Mouse (Mus musculus) hindbrain, embryonic 10.5 days (tissue): ENCODE measurements at regions not wholly inside any gene's neighbourhood (a gene's known extent, or its start where the extent isn't known, plus 50 kb on each side); places are given as distances from the start of the nearest gene placed in this dataset.

ENCODE experiments used
- DNase-seq: peaks from one replicate; pipeline ENCODE4 v3.0.0-alpha.2; 2017; ENCODE audit warnings: low spot score
- H3K27ac ChIP-seq: fragments of 300-500 bp; sonication (generic); 2 replicates; pipeline ENCODE4 v1.5.1; 2016; ENCODE audit warnings: mild to moderate bottlenecking, moderate library complexity
- H3K27me3 ChIP-seq: fragments of 300-500 bp; sonication (generic); 2 replicates; pipeline ENCODE4 v1.6.1; 2016; ENCODE audit warnings: mild to moderate bottlenecking; ENCODE audit not compliant: poor library complexity, insufficient read depth, severe bottlenecking
- H3K36me3 ChIP-seq: fragments of 300-500 bp; sonication (generic); 2 replicates; pipeline ENCODE4 v1.6.1; 2016; ENCODE audit warnings: mild to moderate bottlenecking, moderate library complexity
- H3K4me1 ChIP-seq: fragments of 300-500 bp; sonication (generic); replicated peaks from 2 replicates; pipeline ENCODE4 v1.6.1; 2016; ENCODE audit warnings: mild to moderate bottlenecking
- H3K4me3 ChIP-seq: fragments of 300-500 bp; sonication (generic); 2 replicates; pipeline ENCODE4 v1.5.1; 2016; ENCODE audit warnings: mild to moderate bottlenecking, moderate library complexity
- H3K9me3 ChIP-seq: fragments of 300-500 bp; sonication (generic); 2 replicates; pipeline ENCODE4 v1.6.1; 2016; ENCODE audit warnings: mild to moderate bottlenecking, moderate library complexity
- WGBS: fragments of 180-500 bp; shearing (Covaris S2); methylation state at CpG from one replicate; pipeline ENCODE4 v1.1.7; 2016; 5-methylcytosine and 5-hydroxymethylcytosine counted together

DNA sequence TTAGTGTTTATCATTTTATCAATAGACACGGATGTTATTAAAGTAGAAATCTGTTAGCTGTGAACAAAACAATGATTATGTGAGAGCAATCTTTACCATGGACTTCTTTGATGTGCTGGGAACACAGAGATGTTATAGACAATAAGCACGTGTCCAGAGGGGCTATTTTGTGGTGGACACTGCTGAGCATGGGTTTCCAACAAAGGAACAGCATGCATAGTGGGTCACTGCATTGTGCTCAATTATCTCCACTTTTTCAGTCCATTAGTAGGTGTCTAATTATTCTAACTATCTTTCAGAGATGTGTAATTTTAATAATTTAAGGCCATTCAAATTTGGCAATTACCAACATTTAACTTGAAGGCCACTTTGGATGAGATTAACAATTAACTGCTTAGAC lies 409.6 kb upstream of the Fam98a start:
- Histone ChIP-seq H3K4me1 (no peaks in the 10 kb centered on the region), H3K4me3 (no peak overlapping the region), H3K9me3 (no peaks in the 10 kb centered on the region), H3K27ac (no peak overlapping the region), H3K27me3 (no peaks in the 10 kb centered on the region), H3K36me3 (no peaks in the 10 kb centered on the region)
- DNase-seq = no peak
- 53% methylated on average over 2 of the region's 2 CpGs for WGBS

DNA sequence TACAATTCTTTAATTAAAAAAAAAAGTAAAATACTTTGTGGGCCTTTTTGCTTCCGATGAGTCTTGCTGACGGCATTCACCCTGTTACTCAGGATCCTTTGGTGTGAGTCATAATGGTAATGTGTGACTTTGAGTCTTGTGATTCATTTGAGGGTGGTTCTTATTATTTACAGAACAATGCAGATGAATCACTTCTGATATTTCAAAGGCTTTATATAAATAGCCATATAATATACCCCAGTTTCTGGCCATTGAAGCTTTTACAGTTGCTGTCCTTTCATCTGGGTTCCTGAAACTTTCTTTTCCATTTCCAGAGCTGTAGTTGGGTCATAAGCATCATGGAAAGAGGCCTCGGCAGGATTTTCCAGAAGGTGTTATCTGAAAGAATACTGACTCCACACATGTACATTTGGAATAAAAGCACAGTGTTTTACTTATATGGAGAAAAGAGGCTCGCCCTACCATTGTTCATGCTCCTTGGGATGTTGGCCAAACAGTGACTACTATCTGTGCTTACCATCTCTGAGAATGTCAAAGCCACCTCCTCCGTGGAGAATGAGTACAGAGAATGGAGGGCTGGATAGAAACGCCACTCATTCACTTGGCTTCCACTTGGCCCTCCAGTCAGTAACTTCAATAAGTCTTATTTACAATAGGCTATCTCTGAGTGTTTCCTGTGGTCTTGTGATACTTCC lies 385.1 kb upstream of the Fam98a start:
- WGBS = 88% methylated on average over 6 of the region's 6 CpGs

DNA sequence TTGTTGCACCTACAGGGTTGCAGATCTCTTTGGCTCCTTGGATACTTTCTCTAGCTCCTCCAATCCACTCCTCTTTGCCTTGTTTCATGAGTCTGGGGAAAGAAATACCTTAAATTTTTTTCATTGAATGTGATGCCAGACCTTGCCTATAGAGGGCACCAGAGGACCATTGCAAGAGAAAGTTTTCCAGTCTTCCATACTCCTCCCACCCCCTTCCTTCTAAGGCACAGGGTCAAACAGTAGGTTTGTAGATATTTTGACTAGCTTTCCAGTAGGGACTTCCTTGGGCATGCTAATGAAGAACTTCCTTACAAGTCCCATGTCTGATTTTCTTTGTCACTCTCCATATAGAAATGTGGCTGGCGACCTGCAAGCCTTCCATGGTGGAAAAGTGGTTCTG lies 379.3 kb upstream of the Fam98a start:
- peak; percentile 21 for DNase-seq
- H3K36me3 ChIP-seq = no peaks in the 10 kb centered on the region

More for the DNA sequence above, 385.1 kb upstream of the Fam98a start:
- Histone ChIP-seq H3K36me3 (no peaks in the 10 kb centered on the region), H3K27me3 (no peaks in the 10 kb centered on the region), H3K9me3 (no peaks in the 10 kb centered on the region), H3K4me3 (no peak overlapping the region), H3K27ac (no peak overlapping the region), H3K4me1 (no peaks in the 10 kb centered on the region)
- no peak for DNase-seq

DNA sequence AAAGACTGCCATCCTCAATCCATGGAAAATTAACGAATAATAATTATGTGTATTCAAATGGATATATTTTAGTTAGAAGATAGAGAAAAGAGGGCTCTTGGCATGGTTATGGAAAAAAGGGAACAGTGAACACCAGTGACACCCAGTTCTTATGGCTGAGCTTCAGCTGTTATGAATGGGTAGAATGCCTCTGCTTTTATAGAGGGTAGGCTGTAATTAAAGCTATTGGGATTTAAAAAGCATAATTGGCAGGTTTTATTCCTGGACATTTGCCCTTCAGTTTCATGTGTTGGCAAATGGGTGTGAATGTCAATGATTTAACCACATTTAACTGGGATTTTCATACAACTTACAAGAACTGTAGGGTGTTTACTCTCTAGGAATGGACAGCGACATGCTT lies 368.5 kb upstream of the Fam98a start:
- Histone ChIP-seq H3K36me3 (no peaks in the 10 kb centered on the region), H3K4me1 (no peaks in the 10 kb centered on the region), H3K27me3 (no peaks in the 10 kb centered on the region), H3K27ac (no peak overlapping the region), H3K4me3 (no peak overlapping the region), H3K9me3 (no peaks in the 10 kb centered on the region)
- no peak for DNase-seq
- 94% methylated on average over 2 of the region's 2 CpGs for WGBS

More for the DNA sequence above, 379.3 kb upstream of the Fam98a start:
- whole genome bisulfite sequencing = 87% methylated on average over 1 of the region's 1 CpGs
- Histone ChIP-seq H3K27me3 (no peaks in the 10 kb centered on the region), H3K4me3 (no peak overlapping the region), H3K27ac (no peak overlapping the region), H3K4me1 (no peaks in the 10 kb centered on the region), H3K9me3 (no peaks in the 10 kb centered on the region)

DNA sequence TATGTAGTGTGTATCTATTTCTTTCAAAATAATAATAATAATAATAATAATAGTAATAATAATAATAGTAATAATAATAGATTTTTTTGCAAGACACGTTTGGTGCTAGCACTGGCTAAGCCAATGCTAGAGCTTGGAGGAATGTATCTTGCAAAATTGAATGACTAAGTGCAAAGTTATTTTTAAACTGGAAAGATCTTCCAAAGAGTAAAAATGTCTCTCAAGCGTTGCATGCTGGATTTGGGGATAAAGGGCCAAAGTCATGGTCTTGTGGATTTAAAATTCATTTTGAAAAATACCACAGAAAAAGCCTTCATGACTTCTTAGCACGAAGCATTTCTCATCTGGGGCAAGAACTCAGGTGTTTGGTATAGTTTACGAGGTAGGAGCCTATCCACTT lies 365.3 kb upstream of the Fam98a start:
- no peak overlapping the region for H3K27ac ChIP-seq
- no peaks in the 10 kb centered on the region for H3K4me1 ChIP-seq
- no peaks in the 10 kb centered on the region for H3K9me3 ChIP-seq
- H3K36me3 ChIP-seq = no peaks in the 10 kb centered on the region
- no peak overlapping the region for H3K4me3 ChIP-seq
- WGBS = 88% methylated on average over 4 of the region's 4 CpGs
- DNase-seq = no peak
- no peaks in the 10 kb centered on the region for H3K27me3 ChIP-seq

DNA sequence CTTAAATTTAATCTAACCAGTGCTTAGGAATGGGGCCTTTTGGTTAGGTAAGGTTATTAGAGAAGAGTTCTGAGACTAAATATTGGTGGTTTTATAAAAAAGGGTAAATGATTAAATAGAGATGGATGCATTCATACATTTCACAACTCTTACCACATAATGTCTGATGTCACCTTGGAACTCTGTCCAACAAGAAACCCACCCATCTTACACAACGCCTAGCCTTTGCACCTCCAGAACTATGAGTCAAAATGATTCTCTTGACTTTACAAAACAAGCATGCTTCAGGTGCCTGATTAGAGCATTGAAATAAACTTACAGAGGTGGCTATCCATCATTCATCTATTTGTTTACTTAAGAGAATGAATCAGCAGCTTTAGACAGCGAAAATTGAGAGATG lies 364.8 kb upstream of the Fam98a start:
- WGBS = 92% methylated on average over 2 of the region's 2 CpGs
- H3K27me3 ChIP-seq = no peaks in the 10 kb centered on the region
- H3K9me3 ChIP-seq = no peaks in the 10 kb centered on the region
- no peaks in the 10 kb centered on the region for H3K36me3 ChIP-seq
- no peak for DNase-seq
- no peaks in the 10 kb centered on the region for H3K4me1 ChIP-seq
- H3K27ac ChIP-seq = no peak overlapping the region
- no peak overlapping the region for H3K4me3 ChIP-seq

DNA sequence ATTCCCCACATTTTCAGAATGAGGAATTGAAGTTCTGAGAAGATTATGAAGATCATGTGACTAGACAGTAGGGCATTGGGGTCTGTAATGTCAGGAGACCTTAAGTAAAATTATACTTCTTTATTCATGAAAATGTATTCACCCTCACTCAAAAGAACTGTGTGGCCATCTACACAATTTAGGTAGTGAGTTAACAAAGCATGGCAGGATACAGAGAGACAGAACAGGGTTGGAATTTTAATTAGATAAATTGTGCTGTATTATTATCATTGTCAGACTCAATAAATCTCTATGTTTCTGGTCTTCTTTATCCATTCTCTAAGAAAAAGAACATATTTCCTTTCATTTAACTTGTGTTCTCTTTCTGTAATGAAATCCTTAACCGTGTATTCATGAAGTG lies 363.5 kb upstream of the Fam98a start:
- H3K36me3 ChIP-seq = no peaks in the 10 kb centered on the region
- no peaks in the 10 kb centered on the region for H3K27me3 ChIP-seq
- no peak for DNase-seq
- H3K4me1 ChIP-seq = no peaks in the 10 kb centered on the region
- WGBS = 95% methylated on average over 1 of the region's 1 CpGs
- no peak overlapping the region for H3K27ac ChIP-seq
- no peaks in the 10 kb centered on the region for H3K9me3 ChIP-seq
- no peak overlapping the region for H3K4me3 ChIP-seq

DNA sequence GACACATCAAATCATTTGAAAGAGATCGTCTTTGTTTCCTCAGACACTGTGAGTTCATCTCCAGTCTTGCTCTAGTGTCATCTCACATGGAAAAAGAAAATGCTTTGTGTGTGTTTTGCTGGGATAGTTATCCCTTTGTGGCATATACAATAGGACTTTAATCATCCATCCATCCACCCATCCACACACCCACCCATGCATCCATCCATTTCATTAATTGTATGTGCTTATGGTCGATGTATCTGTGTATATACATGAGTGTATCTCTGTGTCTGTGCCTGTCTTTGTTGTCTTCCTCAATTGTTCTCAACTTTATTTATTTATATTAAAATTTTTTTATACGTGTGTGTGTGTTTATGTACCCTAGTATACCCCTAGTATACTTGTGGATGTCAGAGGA lies 355.3 kb upstream of the Fam98a start:
- Histone ChIP-seq H3K4me1 (no peaks in the 10 kb centered on the region; the same call in 1 of the 2 replicates), H3K9me3 (no peaks in the 10 kb centered on the region), H3K27me3 (no peaks in the 10 kb centered on the region), H3K27ac (no peak overlapping the region), H3K36me3 (no peaks in the 10 kb centered on the region), H3K4me3 (no peak overlapping the region)
- 68% methylated on average over 3 of the region's 3 CpGs for WGBS
- DNase-seq = no peak

DNA sequence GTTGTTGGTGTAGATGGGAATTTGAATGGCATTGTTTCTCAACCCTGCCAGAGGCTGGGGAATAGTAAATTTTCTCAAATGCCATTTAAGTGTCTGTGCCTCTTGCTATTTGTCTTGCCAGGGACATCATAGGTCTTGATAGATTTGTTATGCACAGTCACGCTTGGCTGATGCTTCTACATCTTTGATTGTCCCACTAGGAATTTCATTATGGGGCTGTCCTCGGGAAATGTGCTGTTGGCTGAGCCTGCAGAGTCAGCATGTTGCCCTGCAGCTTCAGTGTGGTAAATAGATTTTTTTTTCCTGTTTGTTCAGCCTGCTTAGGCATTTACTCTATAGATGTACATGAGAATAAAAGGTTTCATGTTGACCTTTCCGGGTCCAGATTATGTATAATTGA lies 354.9 kb upstream of the Fam98a start:
- H3K27ac ChIP-seq = no peak overlapping the region
- DNase-seq = no peak

DNA sequence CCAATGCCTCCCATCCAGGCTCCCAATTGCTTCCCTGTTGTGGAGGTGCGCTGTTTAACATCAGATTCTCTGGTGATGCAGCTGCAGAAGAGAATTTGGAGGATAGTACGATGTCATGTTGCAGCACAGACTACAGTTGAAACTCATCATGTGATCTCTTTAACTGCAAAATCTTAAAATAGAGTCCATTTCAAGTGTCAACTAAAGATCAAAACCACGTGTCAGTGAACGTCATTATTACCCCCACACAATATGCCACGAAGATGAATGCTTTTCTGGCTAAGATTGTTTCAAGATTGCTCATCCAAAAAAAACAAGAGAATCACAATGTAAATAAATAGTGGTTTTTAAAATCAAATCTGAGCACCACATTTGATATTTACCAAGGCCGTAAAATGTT lies 343.7 kb upstream of the Fam98a start:
- H3K36me3 ChIP-seq = no peaks in the 10 kb centered on the region
- WGBS = 91% methylated on average over 6 of the region's 6 CpGs
- H3K27ac ChIP-seq = no peak overlapping the region
- no peaks in the 10 kb centered on the region for H3K27me3 ChIP-seq
- no peaks in the 10 kb centered on the region for H3K9me3 ChIP-seq
- no peak overlapping the region for H3K4me3 ChIP-seq
- H3K4me1 ChIP-seq = no peaks in the 10 kb centered on the region
- DNase-seq = no peak

More for the DNA sequence above, 354.9 kb upstream of the Fam98a start:
- Histone ChIP-seq H3K4me3 (no peak overlapping the region), H3K9me3 (no peaks in the 10 kb centered on the region), H3K36me3 (no peaks in the 10 kb centered on the region), H3K4me1 (no peaks in the 10 kb centered on the region; the same call in 1 of the 2 replicates), H3K27me3 (no peaks in the 10 kb centered on the region)
- WGBS = 52% methylated on average over 3 of the region's 3 CpGs

DNA sequence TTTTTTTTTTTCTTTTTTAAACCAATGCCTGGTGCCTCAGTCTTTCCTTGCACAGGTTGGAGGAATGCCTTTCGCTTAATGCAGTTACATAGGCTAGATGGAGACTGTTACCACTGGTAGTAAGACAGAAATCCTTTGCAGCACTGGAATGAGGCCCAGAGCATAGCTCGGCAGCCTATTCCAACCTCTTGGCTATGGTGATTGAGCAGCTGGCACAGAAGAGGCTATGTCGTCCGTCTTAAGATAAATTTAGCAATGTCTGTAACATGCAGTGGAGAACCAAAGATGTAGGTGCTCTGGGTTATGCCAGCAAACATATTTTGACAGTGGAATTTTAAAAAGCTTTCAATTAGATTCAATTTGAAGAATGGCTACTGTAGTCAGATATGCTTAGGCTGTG lies 343.2 kb upstream of the Fam98a start:
- no peak for DNase-seq
- 93% methylated on average over 4 of the region's 4 CpGs for WGBS

DNA sequence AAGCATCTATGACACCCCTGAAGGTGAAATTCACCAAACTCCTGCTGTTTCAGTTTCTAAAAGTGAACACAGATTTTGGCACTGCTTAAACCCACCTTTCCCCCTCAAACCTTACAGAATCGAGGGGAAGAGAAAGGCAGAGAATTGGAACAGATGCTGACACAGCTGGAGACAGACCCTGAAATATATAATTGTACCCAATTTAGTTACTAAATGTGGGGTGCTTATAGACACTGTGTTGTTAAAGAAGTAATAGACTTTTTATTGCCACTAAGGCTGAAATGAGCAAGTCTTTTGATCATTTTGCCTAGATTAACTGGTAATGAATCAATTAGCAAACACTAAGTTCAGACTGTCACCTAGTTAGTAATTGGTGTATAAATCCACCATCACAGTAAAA lies 341.8 kb upstream of the Fam98a start:
- WGBS = 71% methylated on average over 1 of the region's 1 CpGs
- Histone ChIP-seq H3K4me3 (no peak overlapping the region), H3K27ac (no peak overlapping the region), H3K9me3 (no peaks in the 10 kb centered on the region), H3K4me1 (no peaks in the 10 kb centered on the region), H3K27me3 (no peaks in the 10 kb centered on the region), H3K36me3 (no peaks in the 10 kb centered on the region)
- no peak for DNase-seq

More for the DNA sequence above, 343.2 kb upstream of the Fam98a start:
- Histone ChIP-seq H3K36me3 (no peaks in the 10 kb centered on the region), H3K9me3 (no peaks in the 10 kb centered on the region), H3K4me1 (no peaks in the 10 kb centered on the region), H3K27me3 (no peaks in the 10 kb centered on the region), H3K4me3 (no peak overlapping the region), H3K27ac (no peak overlapping the region)

DNA sequence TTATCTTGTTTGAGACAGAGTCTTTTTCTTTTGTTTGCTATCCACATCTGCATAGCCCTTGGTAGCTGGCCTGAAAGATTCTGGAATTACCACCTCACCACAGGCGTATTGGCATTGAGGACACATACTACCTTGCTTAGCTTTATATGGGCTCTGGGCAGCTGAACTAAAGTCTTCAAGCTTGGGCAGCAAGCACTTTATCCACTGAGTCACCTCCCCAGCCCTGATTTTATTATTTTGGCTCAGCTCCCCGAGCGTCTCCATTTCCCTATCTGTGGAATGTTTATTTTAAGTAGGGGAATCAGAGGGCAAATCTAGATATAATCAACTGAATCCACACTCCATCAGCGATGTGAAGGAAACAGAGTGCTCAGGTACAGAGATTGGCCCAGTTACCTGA lies 340.4 kb upstream of the Fam98a start:
- Histone ChIP-seq H3K27me3 (no peaks in the 10 kb centered on the region), H3K9me3 (no peaks in the 10 kb centered on the region), H3K27ac (no peak overlapping the region), H3K4me3 (no peak overlapping the region), H3K36me3 (no peaks in the 10 kb centered on the region), H3K4me1 (no peaks in the 10 kb centered on the region)
- no peak for DNase-seq
- WGBS = 90% methylated on average over 4 of the region's 4 CpGs

DNA sequence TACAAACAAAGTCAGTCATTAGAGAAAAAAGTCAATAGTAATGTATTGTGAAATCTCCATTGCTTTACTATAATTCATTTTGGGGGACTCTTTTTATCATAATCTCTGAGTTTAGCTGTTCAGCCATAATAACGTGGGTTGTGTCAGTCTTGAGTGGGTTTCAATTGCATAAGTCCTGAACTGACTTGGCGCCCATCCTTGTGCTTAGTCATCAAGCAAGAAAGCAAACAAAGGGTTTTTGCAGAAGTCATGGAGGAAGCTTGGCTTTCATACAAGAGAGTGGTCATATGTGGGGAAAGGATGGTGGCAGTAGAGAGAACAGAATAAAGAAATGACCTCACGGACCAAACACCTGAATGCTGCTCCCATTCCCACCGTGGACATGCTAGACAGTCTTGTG lies 339.8 kb upstream of the Fam98a start:
- H3K27ac ChIP-seq = no peak overlapping the region
- no peak for DNase-seq
- no peaks in the 10 kb centered on the region for H3K27me3 ChIP-seq
- H3K4me3 ChIP-seq = no peak overlapping the region
- H3K36me3 ChIP-seq = no peaks in the 10 kb centered on the region
- 94% methylated on average over 4 of the region's 4 CpGs for WGBS
- H3K9me3 ChIP-seq = no peaks in the 10 kb centered on the region
- no peaks in the 10 kb centered on the region for H3K4me1 ChIP-seq
